Mouse (Mus musculus): ENCODE data around the gene Lrrn4. TPM values are rescaled to one million over a fixed set of nuclear protein-coding genes. Genes with fewer than 3 reads are reported as not detected.
A peak's percentile ranks its signal among the peaks of the same experiment; 100 is the strongest.

Lrrn4 gene
- polyA plus RNA-seq, 1 experiment: 0.86 TPM

GRCm38 (mm10) chr2:132898211-132898610 is 17.5 kb upstream of the Lrrn4 start:
- Histone ChIP-seq H3K27ac (ENCODE audit: insufficient read depth, low read depth, low read length) (no peak overlapping the region), H3K27me3 (replicated peaks; ENCODE audit: control insufficient read depth, insufficient read depth, low read length) (no peaks in the 10 kb centered on the region; the same call in 1 of the 2 replicates), H3K4me1 (ENCODE audit: control insufficient read depth, insufficient read depth, low read length) (0 out of 2 replicates have a peak, but pooled peaks cover under 1% of the 10 kb centered on the region), H3K36me3 (ENCODE audit: control insufficient read depth, insufficient read depth, low read length) (no peaks in the 10 kb centered on the region), H3K4me3 (ENCODE audit: insufficient read depth, low read depth, low read length) (no peak overlapping the region)
- 44% methylated on average over 1 of the region's 1 CpGs for WGBS
- DNase-seq: no peak
- TF ChIP-seq POLR2A (IDR thresholded peaks at IDR 0.05; ENCODE audit: low read depth, low read length): no peak
- no peak for TF ChIP-seq CTCF (conservative IDR thresholded peaks at IDR 0.05; ENCODE audit: insufficient read depth, insufficient read length, low read depth, low read length)

GRCm38 (mm10) chr2:132893826-132894225 is 13.1 kb upstream of the Lrrn4 start:
- Histone ChIP-seq H3K36me3 (ENCODE audit: control insufficient read depth, insufficient read depth, low read length) (no peaks in the 10 kb centered on the region), H3K27ac (ENCODE audit: insufficient read depth, low read depth, low read length) (no peak overlapping the region), H3K27me3 (replicated peaks; ENCODE audit: control insufficient read depth, insufficient read depth, low read length) (no peaks in the 10 kb centered on the region; the same call in 1 of the 2 replicates), H3K4me1 (ENCODE audit: control insufficient read depth, insufficient read depth, low read length) (no peaks in the 10 kb centered on the region), H3K4me3 (ENCODE audit: insufficient read depth, low read depth, low read length) (no peak overlapping the region)
- no peak for DNase-seq
- TF ChIP-seq CTCF (conservative IDR thresholded peaks at IDR 0.05; ENCODE audit: insufficient read depth, insufficient read length, low read depth, low read length) (no peak), POLR2A (IDR thresholded peaks at IDR 0.05; ENCODE audit: low read depth, low read length) (no peak)
- WGBS: 51% methylated on average over 5 of the region's 5 CpGs

- Histone ChIP-seq H3K4me1 (ENCODE audit: control insufficient read depth, insufficient read depth, low read length) (no peaks in the 10 kb centered on the region), H3K27ac (ENCODE audit: insufficient read depth, low read depth, low read length) (no peak overlapping the region), H3K4me3 (ENCODE audit: insufficient read depth, low read depth, low read length) (no peak overlapping the region), H3K27me3 (replicated peaks; ENCODE audit: control insufficient read depth, insufficient read depth, low read length) (no peaks in the 10 kb centered on the region), H3K36me3 (ENCODE audit: control insufficient read depth, insufficient read depth, low read length) (no peaks in the 10 kb centered on the region)
- DNase-seq: no peak
- no peak for TF ChIP-seq CTCF (conservative IDR thresholded peaks at IDR 0.05; ENCODE audit: insufficient read depth, insufficient read length, low read depth, low read length)
- TF ChIP-seq POLR2A (IDR thresholded peaks at IDR 0.05; ENCODE audit: low read depth, low read length): no peak
- WGBS: 94% methylated on average over 7 of the region's 7 CpGs
These were observed 4.6 kb upstream of the Lrrn4 start for GRCm38 (mm10) chr2:132885312-132885711.

- no peak overlapping the region for H3K4me3 ChIP-seq (ENCODE audit: insufficient read depth, low read depth, low read length)
These were observed 3.7 kb upstream of the Lrrn4 start for GRCm38 (mm10) chr2:132884303-132884967.

GRCm38 (mm10) chr2:132879261-132880044 is 1.2 kb downstream of the Lrrn4 start:
- peak; percentile 24 for DNase-seq
- Histone ChIP-seq H3K4me1 (ENCODE audit: control insufficient read depth, insufficient read depth, low read length) (no peaks in the 10 kb centered on the region; the same call in 1 of the 2 replicates), H3K36me3 (ENCODE audit: control insufficient read depth, insufficient read depth, low read length) (no peaks in the 10 kb centered on the region), H3K4me3 (ENCODE audit: insufficient read depth, low read depth, low read length) (peak overlapping the region; percentile 45), H3K27me3 (replicated peaks; ENCODE audit: control insufficient read depth, insufficient read depth, low read length) (no peaks in the 10 kb centered on the region), H3K27ac (ENCODE audit: insufficient read depth, low read depth, low read length) (no peak overlapping the region)
- under 1% methylated on average over 58 of the region's 58 CpGs for WGBS
- TF ChIP-seq POLR2A (IDR thresholded peaks at IDR 0.05; ENCODE audit: low read depth, low read length): no peak
- TF ChIP-seq CTCF (conservative IDR thresholded peaks at IDR 0.05; ENCODE audit: insufficient read depth, insufficient read length, low read depth, low read length): no peak

More at GRCm38 (mm10) chr2:132884303-132884967, 3.7 kb upstream of the Lrrn4 start:
- Histone ChIP-seq H3K27ac (ENCODE audit: insufficient read depth, low read depth, low read length) (no peak overlapping the region), H3K4me1 (ENCODE audit: control insufficient read depth, insufficient read depth, low read length) (no peaks in the 10 kb centered on the region), H3K27me3 (replicated peaks; ENCODE audit: control insufficient read depth, insufficient read depth, low read length) (no peaks in the 10 kb centered on the region), H3K36me3 (ENCODE audit: control insufficient read depth, insufficient read depth, low read length) (no peaks in the 10 kb centered on the region)
- no peak for TF ChIP-seq POLR2A (IDR thresholded peaks at IDR 0.05; ENCODE audit: low read depth, low read length)
- TF ChIP-seq CTCF (conservative IDR thresholded peaks at IDR 0.05; ENCODE audit: insufficient read depth, insufficient read length, low read depth, low read length): no peak
- 39% methylated on average over 8 of the region's 8 CpGs for WGBS
- DNase-seq: no peak

- WGBS: 38% methylated on average over 1 of the region's 1 CpGs
- Histone ChIP-seq H3K27ac (ENCODE audit: insufficient read depth, low read depth, low read length) (no peak overlapping the region), H3K36me3 (ENCODE audit: control insufficient read depth, insufficient read depth, low read length) (no peaks in the 10 kb centered on the region), H3K4me1 (ENCODE audit: control insufficient read depth, insufficient read depth, low read length) (no peaks in the 10 kb centered on the region; the same call in 1 of the 2 replicates), H3K4me3 (ENCODE audit: insufficient read depth, low read depth, low read length) (no peak overlapping the region), H3K27me3 (replicated peaks; ENCODE audit: control insufficient read depth, insufficient read depth, low read length) (no peaks in the 10 kb centered on the region)
- DNase-seq: peak; percentile 79
- no peak for TF ChIP-seq POLR2A (IDR thresholded peaks at IDR 0.05; ENCODE audit: low read depth, low read length)
- TF ChIP-seq CTCF (conservative IDR thresholded peaks at IDR 0.05; ENCODE audit: insufficient read depth, insufficient read length, low read depth, low read length): no peak
These were observed 3.7 kb downstream of the Lrrn4 start for GRCm38 (mm10) chr2:132876991-132877390.
